Mouse (Mus musculus) ES-Bruce4 (cell line): ENCODE results near the gene Tpt1.

Experiments
- CTCF ChIP-seq: IDR thresholded peaks from one replicate; pipeline ENCODE4 v1.8.1; 2011; ENCODE audit warnings: low read depth, low read length
- EP300 ChIP-seq: IDR thresholded peaks from 2 replicates; pipeline ENCODE4 v1.6.1; 2011; ENCODE audit warnings: low read depth, low read length; ENCODE audit not compliant: insufficient read depth

DNA sequence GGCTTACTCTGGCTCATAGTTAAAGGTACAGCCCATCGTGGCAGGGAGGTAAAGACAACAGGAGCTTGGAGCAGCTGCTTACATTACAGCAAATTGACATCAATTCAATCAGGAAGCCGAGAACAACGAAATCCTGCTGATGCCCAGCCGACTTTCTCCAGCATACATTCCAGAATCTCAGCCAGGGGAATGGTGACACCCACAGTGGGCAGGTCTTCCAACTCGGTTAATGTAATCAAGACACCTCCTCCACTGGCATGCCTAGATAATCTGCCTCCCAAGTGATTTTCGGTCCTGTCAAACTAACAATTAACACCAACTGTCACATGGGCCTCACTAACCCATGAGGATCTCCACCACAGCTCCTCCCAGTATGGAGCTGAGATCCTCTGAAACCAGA lies 17.8 kb downstream of the Tpt1 start:
- TF ChIP-seq CTCF (no peak), EP300 (no peak)
